Mouse (Mus musculus): ENCODE measurements at regions not wholly inside any gene's neighbourhood (a gene's known extent, or its start where the extent isn't known, plus 50 kb on each side); places are given as distances from the start of the nearest gene placed in this dataset.

DNA sequence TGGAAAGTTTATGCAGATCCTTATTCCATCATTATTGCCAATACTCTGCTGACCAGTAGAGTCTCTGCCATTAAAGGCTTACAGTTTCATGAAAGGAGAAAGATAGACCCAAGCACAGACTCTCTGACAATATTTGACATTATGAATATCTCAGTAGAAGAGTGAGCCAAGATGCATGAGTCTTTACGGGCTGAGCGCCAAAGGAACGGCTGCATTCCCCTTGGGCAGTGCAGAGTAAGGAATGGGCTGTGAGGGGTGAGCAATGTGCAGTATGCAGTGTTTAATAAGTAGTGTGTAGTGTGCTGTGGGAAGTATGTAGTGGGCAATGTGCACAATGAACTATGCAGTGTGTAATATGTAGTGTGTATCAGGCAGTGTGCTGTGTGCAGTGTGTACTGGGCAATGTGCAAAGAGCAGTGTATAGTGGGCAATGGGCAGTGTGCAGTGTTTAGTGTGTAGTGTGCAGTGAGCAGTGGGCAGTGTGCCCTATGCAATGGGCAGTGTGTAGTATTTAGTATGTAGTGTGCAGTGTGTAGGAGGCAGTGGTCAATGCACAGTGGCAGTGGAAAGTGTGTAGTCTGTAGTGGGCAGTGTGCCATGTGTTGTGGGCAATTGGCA is 671.8 kb downstream of the 5730522E02Rik start:
- no peak for DNase-seq (ENCODE audit: extremely low read depth, low read depth)

DNA sequence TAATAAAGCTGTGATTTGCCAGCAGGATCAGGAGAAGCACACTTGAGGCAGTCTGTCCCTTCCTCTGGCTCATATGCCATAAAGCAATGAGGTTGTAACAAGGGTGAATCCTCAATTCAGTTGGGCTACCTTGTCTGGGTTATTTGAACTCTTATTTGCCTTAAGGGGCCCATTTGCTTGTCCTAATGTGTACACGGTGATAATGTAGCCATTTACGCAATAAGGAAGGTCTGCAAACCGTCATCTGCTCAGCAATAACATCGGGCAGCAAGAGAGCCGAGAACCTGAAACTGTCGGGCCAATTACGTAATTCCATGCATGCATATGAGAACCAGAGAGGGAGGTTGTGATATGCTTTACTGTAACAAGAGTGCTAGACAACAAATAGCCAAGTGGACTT is 674.5 kb downstream of the 5730522E02Rik start:
- DNase-seq (ENCODE audit: extremely low read depth, low read depth) = no peak

DNA sequence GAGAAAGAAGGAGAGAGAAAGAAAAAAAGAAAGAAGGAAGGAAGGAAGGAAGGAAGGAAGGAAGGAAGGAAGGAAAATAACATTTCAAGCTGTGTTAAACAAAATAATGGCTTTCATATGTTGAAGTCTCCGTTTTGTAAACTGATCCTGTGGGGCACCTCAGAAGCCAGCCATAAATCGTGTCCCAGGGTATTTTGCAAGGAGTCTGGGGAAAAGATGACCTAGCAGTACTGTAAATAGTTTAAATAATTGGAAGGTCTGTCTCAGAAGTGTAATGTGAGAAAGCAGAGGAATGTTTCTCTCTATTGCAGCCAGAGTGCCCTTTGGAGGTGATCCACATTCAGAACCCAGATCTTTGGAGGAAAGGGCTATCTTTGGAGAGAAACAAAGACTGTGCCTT is 677.5 kb downstream of the 5730522E02Rik start:
- DNase-seq (ENCODE audit: extremely low read depth, low read depth) = no peak

DNA sequence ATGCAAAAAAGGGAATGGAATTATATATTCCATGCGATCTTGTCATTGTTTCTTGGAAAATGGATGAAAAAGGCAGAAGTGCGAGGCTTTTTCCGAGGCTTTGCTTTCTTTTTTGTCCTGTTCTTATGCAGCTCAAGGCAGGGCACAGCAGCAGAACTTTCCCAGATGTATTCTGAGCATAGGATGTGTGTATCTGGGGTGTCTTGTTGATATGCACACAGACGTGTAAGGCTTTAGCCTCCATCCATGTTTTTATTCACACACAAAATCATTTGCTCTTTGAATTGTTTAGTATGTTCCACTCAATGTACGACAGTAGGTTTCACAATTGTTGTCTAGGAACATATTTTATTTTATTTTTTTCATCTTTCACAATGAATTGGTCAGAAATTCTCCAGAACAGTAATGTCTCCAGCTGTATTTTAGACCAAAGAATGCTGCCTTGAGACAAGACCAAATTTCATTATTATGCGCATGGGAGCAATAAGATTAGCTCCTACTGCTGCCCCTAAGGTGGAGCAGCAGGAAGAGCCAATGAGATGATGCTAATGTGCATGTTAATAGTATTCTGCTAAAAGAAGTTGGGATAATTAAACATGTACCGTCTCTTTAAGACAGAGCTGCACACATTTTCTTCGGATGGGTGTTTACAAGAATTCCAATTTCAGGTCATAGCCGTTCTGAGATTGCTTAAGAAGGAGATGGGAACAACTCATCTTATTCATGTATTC is 678.7 kb downstream of the 5730522E02Rik start:
- DNase-seq (ENCODE audit: extremely low read depth, low read depth) = no peak

DNA sequence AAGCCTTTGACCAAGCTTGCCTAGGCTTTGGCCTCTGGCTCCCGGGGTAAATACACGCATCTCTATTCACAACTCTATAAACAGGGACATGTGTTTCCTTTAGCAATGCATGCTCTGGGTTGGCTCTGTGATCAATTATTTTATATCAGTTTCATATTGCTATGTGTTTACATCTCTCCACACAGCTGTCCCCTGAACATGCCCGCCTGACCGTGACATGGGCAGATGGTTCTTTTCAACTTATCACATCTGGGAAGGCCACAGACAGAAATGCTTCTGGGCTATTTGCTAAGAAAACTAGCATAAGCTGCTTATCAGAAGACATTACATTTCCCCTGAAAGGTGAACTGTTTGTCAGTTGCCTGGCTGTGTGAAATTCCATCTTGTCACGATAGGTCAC is 682.5 kb downstream of the 5730522E02Rik start:
- no peak for DNase-seq (ENCODE audit: extremely low read depth, low read depth)

DNA sequence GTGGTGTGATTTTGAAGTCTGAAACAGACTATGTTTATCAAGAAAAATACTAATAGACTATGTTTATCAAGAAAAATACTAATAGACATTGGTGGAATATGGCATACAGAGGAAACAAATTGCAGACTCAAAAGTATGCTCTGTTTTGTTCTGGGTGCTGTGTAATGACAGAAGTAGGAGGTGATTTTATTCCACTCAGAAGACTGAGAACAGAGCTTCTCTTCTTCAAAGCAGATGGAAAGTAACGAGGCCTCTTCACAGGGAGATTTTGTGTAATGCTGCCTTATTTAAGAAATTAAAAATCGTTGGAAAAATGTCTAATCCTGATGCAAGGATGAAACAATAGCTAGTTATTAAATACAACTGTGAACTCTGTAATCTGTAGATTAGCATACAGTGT is 691.7 kb downstream of the 5730522E02Rik start:
- no peak for DNase-seq (ENCODE audit: extremely low read depth, low read depth)

DNA sequence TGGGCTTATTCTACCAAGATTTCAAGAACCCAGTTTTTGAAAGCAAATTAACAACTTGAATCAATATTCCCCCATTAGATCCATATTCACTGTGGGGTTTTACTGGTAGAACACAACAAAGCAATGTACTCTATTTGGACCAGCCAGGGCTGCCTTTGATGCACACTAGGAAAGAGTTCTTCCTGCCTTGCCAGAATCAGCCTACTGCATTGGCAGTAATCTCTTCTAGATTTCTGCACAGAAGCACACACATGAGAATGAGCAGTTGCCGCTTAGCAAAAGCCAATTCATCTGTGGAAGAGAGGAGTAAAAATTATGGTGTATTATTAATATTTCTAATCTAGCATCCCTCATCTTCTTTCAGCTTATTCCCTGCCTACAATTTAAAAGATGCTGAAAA is 692.4 kb downstream of the 5730522E02Rik start:
- DNase-seq (ENCODE audit: extremely low read depth, low read depth) = no peak

DNA sequence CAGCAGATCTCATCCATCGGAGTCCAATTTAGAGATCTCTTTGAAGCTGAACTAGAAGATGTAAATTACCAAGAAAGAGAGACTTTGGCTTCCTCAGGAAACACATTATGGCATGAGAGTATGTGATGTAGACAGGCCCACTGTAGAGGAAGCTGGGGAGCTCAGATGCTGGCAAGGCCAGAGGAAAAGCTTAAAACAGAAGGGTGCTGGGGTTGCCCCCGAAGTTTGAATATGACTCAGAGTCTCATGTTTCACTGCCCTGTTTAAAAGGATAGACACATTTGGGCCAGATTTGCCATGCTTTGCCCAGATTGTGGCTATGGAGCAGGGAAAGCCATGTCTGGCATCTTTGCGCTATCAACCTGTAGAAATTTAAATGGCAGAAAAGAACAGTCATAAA is 705.1 kb downstream of the 5730522E02Rik start:
- no peak for DNase-seq (ENCODE audit: extremely low read depth, low read depth)

DNA sequence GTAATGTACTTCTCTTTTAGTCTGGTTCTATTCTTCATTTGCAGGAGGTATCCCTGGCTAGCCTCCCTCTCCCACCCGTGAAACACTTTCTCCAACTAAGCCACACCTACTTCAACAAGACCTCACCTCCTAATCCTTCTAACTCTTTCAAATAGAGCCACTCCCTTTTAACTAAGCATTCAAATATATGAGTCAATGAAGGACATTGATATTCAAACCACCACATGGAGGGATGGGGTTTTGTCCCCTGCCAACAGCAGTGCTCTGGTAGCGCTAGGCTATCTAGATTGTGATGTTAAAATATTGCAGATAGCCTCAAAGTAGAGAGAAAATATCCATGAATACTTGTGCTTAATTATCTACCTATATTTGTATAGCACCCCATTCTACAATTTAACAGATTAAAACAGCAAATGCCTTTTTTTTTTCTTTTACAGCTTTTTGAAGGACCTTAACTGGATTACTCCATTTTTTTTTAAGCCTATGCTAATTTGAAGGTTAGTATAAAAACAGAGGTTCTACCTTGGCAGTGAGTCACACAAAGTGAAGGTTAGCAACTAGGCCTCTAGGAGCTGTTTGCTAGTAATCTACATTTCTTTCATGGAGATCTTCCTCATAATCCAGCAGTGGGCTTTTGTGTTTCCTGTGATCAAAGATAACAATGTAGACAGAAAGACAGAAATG is 736.7 kb downstream of the 5730522E02Rik start:
- no peak for DNase-seq (ENCODE audit: extremely low read depth, low read depth)

DNA sequence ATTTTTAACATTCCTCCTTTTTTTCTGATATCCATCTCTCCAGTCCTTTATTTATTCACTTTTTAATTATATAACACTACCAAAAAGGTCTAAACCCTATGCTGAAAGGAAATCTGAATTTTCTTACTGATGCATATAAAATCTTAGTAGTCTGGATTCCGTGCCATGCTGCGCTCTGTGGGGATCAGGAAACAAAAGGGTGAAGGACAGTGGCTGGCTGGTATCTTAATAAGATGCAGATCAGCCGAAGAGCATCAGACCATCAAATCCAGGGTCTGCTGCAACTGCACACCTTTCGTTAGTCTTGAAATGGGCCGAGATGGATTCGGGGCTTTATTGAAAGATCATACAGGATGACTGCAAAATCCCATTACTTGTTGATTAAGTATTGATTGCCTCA is 740.7 kb downstream of the 5730522E02Rik start:
- DNase-seq (ENCODE audit: extremely low read depth, low read depth) = no peak

DNA sequence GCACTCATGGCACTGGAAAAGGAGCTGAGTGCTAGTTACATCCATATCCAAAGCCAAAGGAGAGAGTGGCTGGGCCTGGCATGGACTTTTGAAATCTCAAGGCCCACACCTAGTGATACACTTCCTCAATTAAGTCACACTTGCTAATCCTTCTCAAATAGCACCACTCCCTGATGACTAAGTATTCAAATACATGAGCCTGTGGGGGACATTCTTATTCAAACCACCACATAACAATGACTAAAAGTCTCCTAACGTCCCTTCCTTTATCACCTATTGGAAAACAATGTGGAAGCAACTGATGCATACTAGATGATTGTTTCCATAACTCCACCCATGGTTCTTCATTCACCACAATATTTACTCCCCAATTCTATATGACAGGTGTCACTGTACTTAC is 773.4 kb downstream of the 5730522E02Rik start:
- DNase-seq (ENCODE audit: extremely low read depth, low read depth) = no peak

DNA sequence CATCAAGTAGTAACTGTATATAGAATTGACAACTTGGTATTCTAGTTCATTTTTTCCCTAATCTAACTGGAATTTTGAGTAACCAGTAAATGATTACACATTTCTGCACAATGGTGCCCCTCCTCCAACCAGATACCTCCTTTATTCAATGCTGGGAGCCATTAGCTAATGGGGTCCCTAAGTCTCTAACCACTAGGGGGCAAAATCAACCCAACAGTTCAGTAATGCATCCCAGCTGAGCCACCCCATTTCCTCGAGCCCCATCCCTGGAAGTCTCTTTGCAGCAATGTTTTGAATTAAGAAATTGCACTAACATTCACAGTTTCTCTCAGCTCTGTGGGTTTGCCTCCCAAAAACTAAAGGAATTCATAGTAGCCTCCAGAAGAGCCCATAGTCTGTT is 774.9 kb downstream of the 5730522E02Rik start:
- no peak for DNase-seq (ENCODE audit: extremely low read depth, low read depth)

DNA sequence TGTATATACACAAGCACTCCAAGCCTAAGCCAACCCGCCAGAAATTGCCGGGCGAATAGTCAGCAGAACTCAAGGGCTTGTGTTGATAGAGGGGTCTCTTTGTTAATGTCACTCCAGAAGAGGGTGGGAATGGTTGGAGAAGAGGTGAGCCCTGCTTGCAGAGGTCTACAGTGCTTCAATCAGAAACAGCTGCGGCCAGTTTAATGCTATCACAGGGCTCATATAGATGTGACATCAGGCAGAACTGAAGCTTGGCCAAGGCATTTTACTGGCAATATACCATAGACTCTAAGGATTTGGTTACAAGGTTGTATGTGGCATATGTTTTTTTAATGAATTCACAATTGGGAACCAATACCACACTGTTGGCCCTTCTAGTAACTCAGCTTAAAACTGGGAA is 787.4 kb downstream of the 5730522E02Rik start:
- no peak for DNase-seq (ENCODE audit: extremely low read depth, low read depth)

DNA sequence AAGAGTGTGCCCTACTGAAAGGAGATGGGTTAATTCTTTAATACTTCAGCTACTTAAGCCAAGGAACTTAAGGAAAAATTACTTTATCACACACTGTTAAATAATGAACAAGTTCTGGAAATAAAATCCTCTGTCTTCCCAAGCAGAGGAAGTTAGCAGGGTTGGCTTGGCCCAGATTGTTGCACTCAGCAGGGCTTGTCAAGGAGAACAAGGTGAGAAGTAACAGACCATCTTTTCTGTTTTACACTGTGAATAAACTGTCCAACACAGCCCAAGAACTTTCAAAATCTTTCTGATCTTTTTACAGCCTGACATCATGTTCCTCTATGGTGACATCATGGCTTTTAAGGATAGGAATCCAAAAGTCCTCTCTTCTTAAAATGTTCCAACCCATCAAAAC is 789.1 kb downstream of the 5730522E02Rik start:
- DNase-seq (ENCODE audit: extremely low read depth, low read depth) = no peak

DNA sequence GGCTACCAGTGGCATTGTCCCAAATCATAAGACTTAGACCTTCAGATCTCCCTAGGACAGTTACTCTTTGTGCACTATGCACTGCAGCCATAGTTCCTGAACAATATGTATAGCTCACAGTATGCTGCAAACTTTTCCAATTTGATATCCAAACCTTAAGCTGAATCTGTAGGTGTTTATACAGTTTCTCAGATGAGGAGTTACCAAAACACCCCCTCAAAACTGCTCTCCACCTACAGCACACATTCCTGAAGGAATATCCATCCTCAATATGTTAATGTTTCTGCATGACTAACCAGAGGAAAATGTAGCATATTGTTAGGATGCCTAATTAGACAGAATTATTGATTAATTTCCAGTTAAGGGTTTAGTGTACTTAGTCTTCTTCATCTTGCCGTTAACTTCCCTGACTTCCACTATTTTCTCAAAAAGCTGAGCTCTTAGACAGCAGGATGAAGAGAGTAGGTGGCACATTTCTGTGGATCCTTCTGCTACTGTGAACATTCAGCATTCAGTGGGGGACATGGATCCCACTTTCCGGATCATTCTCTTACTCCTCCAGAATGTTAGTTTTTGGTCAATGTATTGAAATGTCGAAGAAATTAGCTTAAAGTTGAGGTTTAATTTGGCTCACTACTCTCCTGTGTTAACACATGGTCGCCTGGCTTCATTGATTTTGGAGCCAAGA is 800.0 kb downstream of the 5730522E02Rik start:
- no peak for DNase-seq (ENCODE audit: extremely low read depth, low read depth)

DNA sequence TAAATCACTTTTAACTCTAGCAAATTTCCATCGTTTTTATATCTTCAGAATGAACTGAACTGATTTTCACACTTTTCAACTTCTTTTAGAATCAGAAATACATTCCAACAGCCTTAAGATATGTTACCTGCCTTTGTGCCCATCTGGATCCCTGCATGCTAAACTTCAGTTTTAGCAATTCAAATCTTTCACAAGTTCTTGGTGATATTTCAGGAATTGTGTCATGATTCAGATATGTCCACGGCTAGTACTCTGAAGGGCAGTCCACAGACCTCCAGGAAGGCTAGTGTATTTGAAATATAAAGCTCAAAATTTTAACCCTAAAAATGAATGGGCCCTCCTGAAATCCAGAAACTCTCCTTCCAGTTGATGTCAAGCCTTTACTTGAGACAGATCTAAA is 818.9 kb downstream of the 5730522E02Rik start:
- no peak for DNase-seq (ENCODE audit: extremely low read depth, low read depth)

DNA sequence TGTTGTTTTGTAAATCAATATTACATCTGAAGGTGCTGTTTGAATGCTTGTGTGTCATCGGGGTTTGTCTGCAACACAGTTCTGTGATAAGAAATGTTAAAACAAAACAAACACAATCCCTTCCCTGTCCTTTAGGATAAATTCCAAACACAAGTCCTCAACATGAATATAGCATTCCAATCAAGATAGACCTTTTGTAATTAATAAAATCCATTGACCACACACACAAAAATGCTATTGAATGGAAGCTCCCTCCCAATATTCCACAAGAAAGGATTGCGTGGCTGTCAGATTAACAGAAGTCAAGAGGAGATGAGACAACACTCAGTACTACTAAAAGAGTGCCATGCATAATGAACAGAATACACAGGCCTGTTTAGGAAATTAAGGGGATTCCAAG is 843.5 kb downstream of the 5730522E02Rik start:
- no peak for DNase-seq (ENCODE audit: extremely low read depth, low read depth)

DNA sequence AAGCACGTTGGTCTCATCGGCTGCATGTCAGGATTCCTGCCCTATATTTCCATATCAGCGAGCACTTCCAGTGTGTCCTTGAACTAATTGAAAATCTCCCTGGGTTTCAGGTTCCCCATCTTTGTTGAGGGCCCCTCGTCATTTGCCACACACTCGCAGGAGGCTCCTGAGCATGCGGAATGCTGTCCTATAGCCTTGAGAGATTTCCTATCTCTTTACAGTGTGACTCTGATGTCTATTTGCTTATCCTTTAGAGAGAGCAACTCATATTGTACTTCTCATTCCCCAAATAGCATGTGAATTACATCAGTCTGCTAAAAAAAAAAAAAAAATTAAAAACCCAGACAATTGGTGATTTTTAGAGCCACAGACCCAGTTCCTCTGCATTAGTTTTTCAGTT is 845.1 kb downstream of the 5730522E02Rik start:
- DNase-seq (ENCODE audit: extremely low read depth, low read depth) = no peak

DNA sequence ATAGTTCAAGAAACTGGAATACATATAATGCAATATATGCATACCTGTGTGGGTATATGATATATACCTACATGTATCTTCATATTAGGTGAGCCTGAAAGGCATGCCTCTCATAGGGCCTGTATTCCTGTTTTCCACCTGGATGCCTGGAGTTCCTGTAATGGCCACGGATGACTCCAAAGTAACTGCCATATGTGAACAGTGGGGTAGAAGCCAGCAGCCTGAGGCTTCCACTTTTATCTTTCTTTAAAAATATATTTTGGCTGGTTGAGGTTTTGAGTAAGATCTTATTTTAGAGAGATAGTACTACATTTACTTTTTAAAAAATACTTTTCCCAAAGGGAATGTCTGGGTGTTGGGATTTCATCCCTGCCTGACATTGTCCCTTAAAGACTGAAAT is 850.8 kb downstream of the 5730522E02Rik start:
- no peak for DNase-seq (ENCODE audit: extremely low read depth, low read depth)

DNA sequence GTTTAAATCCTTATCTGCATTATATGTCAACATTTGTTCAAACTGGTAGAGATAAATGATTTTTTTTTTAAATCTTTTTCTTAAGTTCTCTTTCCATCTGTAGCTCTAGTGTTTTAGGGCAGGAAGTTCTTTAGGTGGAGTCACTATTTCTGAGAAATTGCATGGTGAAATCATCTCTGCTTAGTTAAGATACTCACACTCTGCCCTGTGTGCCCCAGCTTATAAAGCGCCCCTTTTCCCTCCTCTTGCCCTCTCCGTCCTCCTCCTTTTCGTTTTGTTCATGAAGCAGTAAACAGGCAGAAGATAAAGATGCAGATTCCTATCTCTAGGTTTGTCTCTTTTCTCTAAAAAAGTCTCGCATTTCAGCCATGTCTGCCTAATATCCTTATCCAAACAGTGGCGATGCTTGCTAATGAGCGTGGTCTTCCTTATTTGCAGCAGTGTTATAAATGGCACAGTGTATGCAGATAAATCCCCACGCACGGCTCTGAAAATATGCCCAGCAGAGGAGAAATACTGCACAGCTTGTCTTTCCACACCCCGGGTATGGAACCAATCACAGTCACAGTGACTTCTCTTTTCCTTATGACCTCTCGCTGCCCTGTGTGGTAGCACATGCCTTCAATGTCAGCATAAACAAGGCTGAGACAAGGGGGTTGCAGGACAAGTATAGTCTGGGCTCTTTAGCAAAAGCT is 852.7 kb downstream of the 5730522E02Rik start:
- DNase-seq (ENCODE audit: extremely low read depth, low read depth) = no peak
